10 mouse cellular contexts compared by ENCODE assay signal in genomic region chr8:123988605-123989038, GRCm38 (mm10). TPM values are rescaled to one million over a fixed set of nuclear protein-coding genes. Genes with fewer than 3 reads are reported as not detected.
DNase-seq lines count a peak whose midpoint lies in the region; ATAC-seq and TF ChIP-seq lines count a peak whose summit lies in the region.
"Had no signal": no experiment of that assay in that cellular context is flagged by ENCODE, and none has a peak within 500 bp of the region (broad histone marks: within the 10 kb centered on the region; RNA-seq: fewer than 3 reads in every experiment).

No protein-coding gene starts in this region.

- no peak overlapping the region for H3K4me3 ChIP-seq in lung, postnatal 0 days (ENCODE audit: low read depth, low read length)
- no peak overlapping the region for H3K4me3 ChIP-seq in stomach, embryonic 15.5 days (replicated peaks)
- no peak overlapping the region for H3K4me3 ChIP-seq in midbrain, postnatal 0 days (ENCODE audit: low read depth, low read length)
- H3K4me3 ChIP-seq: limb, embryonic 13.5 days had no signal

- no peaks in the 10 kb centered on the region for H3K36me3 ChIP-seq in lung, postnatal 0 days (ENCODE audit: insufficient read depth, low read length)
- H3K36me3 ChIP-seq in stomach, embryonic 15.5 days, result 0 out of 2 replicates have a peak, but pooled peaks cover 2% of the 10 kb centered on the region
- 0 out of 2 replicates have a peak, but pooled peaks cover 2% of the 10 kb centered on the region for H3K36me3 ChIP-seq in midbrain, postnatal 0 days (ENCODE audit: insufficient read depth, low read length)

- no peak overlapping the region for H3K9ac ChIP-seq in lung, postnatal 0 days (replicated peaks; ENCODE audit: low read depth)
- H3K9ac ChIP-seq in stomach, embryonic 15.5 days, result no peak overlapping the region
- H3K9ac ChIP-seq in midbrain, postnatal 0 days (replicated peaks; ENCODE audit: low read length, poor library complexity, severe bottlenecking), result no peak overlapping the region
- H3K9ac ChIP-seq: limb, embryonic 13.5 days had no signal

- H3K4me2 ChIP-seq in lung, postnatal 0 days (replicated peaks; ENCODE audit: low read depth, low read length), result no peak overlapping the region
- no peak overlapping the region for H3K4me2 ChIP-seq in stomach, embryonic 15.5 days
- H3K4me2 ChIP-seq in midbrain, postnatal 0 days (ENCODE audit: low read depth, low read length, poor library complexity, severe bottlenecking), result no peak overlapping the region
- H3K4me2 ChIP-seq: limb, embryonic 13.5 days had no signal

- ATAC-seq in lung, postnatal 0 days, result peak; percentile 21; the same call in 1 of the 2 replicates
- peak; percentile 89 for ATAC-seq in stomach, embryonic 15.5 days (ENCODE audit: insufficient read depth, low FRiP score, low read depth)
- ATAC-seq in midbrain, postnatal 0 days (ENCODE audit: low FRiP score), result no peak

- no peaks in the 10 kb centered on the region for H3K9me3 ChIP-seq in lung, postnatal 0 days (ENCODE audit: low read length)
- no peaks in the 10 kb centered on the region for H3K9me3 ChIP-seq in stomach, embryonic 15.5 days
- no peaks in the 10 kb centered on the region for H3K9me3 ChIP-seq in midbrain, postnatal 0 days (ENCODE audit: low read length)
- H3K9me3 ChIP-seq: limb, embryonic 13.5 days had no signal

- H3K27ac ChIP-seq in lung, postnatal 0 days (ENCODE audit: low read length), result no peak overlapping the region
- H3K27ac ChIP-seq in stomach, embryonic 15.5 days, result peak overlapping the region; percentile 76
- no peak overlapping the region for H3K27ac ChIP-seq in midbrain, postnatal 0 days (ENCODE audit: low read depth, low read length)
- H3K27ac ChIP-seq: limb, embryonic 13.5 days had no signal

- H3K27me3 ChIP-seq in lung, postnatal 0 days (replicated peaks; ENCODE audit: insufficient read depth, low read length), result no peaks in the 10 kb centered on the region
- H3K27me3 ChIP-seq in stomach, embryonic 15.5 days (replicated peaks), result no peaks in the 10 kb centered on the region
- no peaks in the 10 kb centered on the region for H3K27me3 ChIP-seq in midbrain, postnatal 0 days (ENCODE audit: insufficient read depth, low read length)
- H3K27me3 ChIP-seq: limb, embryonic 13.5 days had no signal

- no peaks in the 10 kb centered on the region for H3K4me1 ChIP-seq in lung, postnatal 0 days (ENCODE audit: insufficient read depth, low read depth, low read length)
- H3K4me1 ChIP-seq in stomach, embryonic 15.5 days, result peaks cover 9% of the 10 kb centered on the region; the same call in 1 of the 2 replicates
- no peaks in the 10 kb centered on the region for H3K4me1 ChIP-seq in midbrain, postnatal 0 days (ENCODE audit: insufficient read depth, low read length)
- H3K4me1 ChIP-seq: limb, embryonic 13.5 days had no signal

- TF ChIP-seq CTCF in lung, postnatal 0 days (IDR thresholded peaks at IDR 0.05), result no peak
- no peak for TF ChIP-seq CTCF in midbrain, postnatal 0 days (IDR thresholded peaks at IDR 0.05)

- no peak for TF ChIP-seq EP300 in lung, postnatal 0 days (IDR thresholded peaks at IDR 0.05)

- DNase-seq in lung, postnatal 0 days (ENCODE audit: low spot score), result peak; percentile 26
- no peak for DNase-seq in lung, postnatal 10 days
- DNase-seq in embryo, embryonic 10.5 days (ENCODE audit: low spot score), result peak; percentile 9
- peak; percentile 87 for DNase-seq in liver
- DNase-seq in midbrain, postnatal 0 days (ENCODE audit: low spot score), result no peak
- DNase-seq in kidney, postnatal 36 days, result no peak
- DNase-seq in cerebellum, postnatal 14 days, result no peak
- DNase-seq: cerebellum, adult 11 months had no signal

- 34% methylated on average over 6 of the region's 6 CpGs for WGBS in lung, postnatal 0 days
- 46% methylated on average over 6 of the region's 6 CpGs for WGBS in stomach, embryonic 15.5 days
- WGBS in midbrain, postnatal 0 days, result 75% methylated on average over 6 of the region's 6 CpGs

RNA-seq across cellular contexts. Expression of gene Abcb10, which starts 5.7 kb away (rescaled TPM):
- polyA plus RNA-seq in lung, postnatal 0 days (2015; fragmentation: Nextera tagmentation; extraction: Ambion mirVana), result 10.4 and 11.0 TPM in 2 replicates
- 24.9 and 30.6 TPM in 2 replicates for polyA plus RNA-seq in stomach, embryonic 15.5 days (2015; fragmentation: Nextera tagmentation; extraction: Ambion mirVana)
- total RNA-seq in midbrain, postnatal 0 days (2014; rRNA removed), result 43.4 and 52.7 TPM in 2 replicates
- polyA plus RNA-seq in midbrain, postnatal 0 days (2015; fragmentation: Nextera tagmentation; extraction: Ambion mirVana), result 14.7 and 14.8 TPM in 2 replicates

RNA-seq across cellular contexts. Expression of gene Taf5l, which starts 32.6 kb away (rescaled TPM):
- polyA plus RNA-seq in lung, postnatal 0 days (2015; fragmentation: Nextera tagmentation; extraction: Ambion mirVana), result 17.8 and 18.6 TPM in 2 replicates
- 40.6 and 41.0 TPM in 2 replicates for polyA plus RNA-seq in stomach, embryonic 15.5 days (2015; fragmentation: Nextera tagmentation; extraction: Ambion mirVana)
- total RNA-seq in midbrain, postnatal 0 days (2014; rRNA removed), result 35.7 and 37.1 TPM in 2 replicates
- 18.6 and 19.5 TPM in 2 replicates for polyA plus RNA-seq in midbrain, postnatal 0 days (2015; fragmentation: Nextera tagmentation; extraction: Ambion mirVana)

RNA-seq across cellular contexts. Expression of gene Urb2, which starts 32.7 kb away (rescaled TPM):
- 0.88 and 1.1 TPM in 2 replicates for polyA plus RNA-seq in lung, postnatal 0 days (2015; fragmentation: Nextera tagmentation; extraction: Ambion mirVana)
- 3.6 and 4.5 TPM in 2 replicates for polyA plus RNA-seq in stomach, embryonic 15.5 days (2015; fragmentation: Nextera tagmentation; extraction: Ambion mirVana)
- total RNA-seq in midbrain, postnatal 0 days (2014; rRNA removed), result 12.0 and 13.2 TPM in 2 replicates
- polyA plus RNA-seq in midbrain, postnatal 0 days (2015; fragmentation: Nextera tagmentation; extraction: Ambion mirVana), result 1.5 and 1.8 TPM in 2 replicates

RNA-seq across cellular contexts. Expression of gene Nup133, which starts 39.6 kb away (rescaled TPM):
- 10.8 and 12.3 TPM in 2 replicates for polyA plus RNA-seq in lung, postnatal 0 days (2015; fragmentation: Nextera tagmentation; extraction: Ambion mirVana)
- 23.3 and 32.8 TPM in 2 replicates for polyA plus RNA-seq in stomach, embryonic 15.5 days (2015; fragmentation: Nextera tagmentation; extraction: Ambion mirVana)
- 19.4 and 27.8 TPM in 2 replicates for total RNA-seq in midbrain, postnatal 0 days (2014; rRNA removed)
- 15.2 and 16.1 TPM in 2 replicates for polyA plus RNA-seq in midbrain, postnatal 0 days (2015; fragmentation: Nextera tagmentation; extraction: Ambion mirVana)

Comparison
In these comparisons a context has a peak if more than half of its experiments do, and no peak if none do; other contexts are left out.
1. DNase-seq: peak in lung, postnatal 0 days (single experiment), embryo, embryonic 10.5 days (single experiment) and liver (single experiment); none in lung, postnatal 10 days (single experiment), midbrain, postnatal 0 days (single experiment), kidney, postnatal 36 days (0 of 2) and cerebellum, postnatal 14 days (0 of 2).